Mouse (Mus musculus) left cerebral cortex, postnatal 25 days (tissue): ENCODE measurements around the gene Tars. TPM values are rescaled to one million over a fixed set of nuclear protein-coding genes. Genes with fewer than 3 reads are reported as not detected.
A peak's percentile ranks its signal among the peaks of the same experiment; 100 is the strongest.

Source experiments
- DNase-seq, 2 experiments: peaks; one replicate each; pipeline ENCODE4 v3.0.0; 2022; ENCODE audit warnings: low spot score in 2 of 2, mixed read lengths in 1 of 2
- intact Hi-C: fragments of 180-260 bp; cut with DNase I; formaldehyde crosslinking; loops from one replicate; pipeline ENCODE4 v1.15.1; 2025
- total RNA-seq, 2 experiments: library from RNA; stranded (reverse); gene quantifications; 2 replicates each; pipeline ENCODE4 v1.2.3; 2021

Tars gene
- total RNA-seq: 10 to 100 TPM; 27.6 to 32.8 TPM

GRCm38 (mm10) chr15:11399356-11400067 is at the start of gene Tars:
Gene Tars, minus strand, starts transcription at chr15:11399665.
- intact Hi-C loops: loop anchor here (10.0 kb wide), 1 partner anchor 715 kb away; the partner anchor contains the start of gene Zfr
- peak; percentile 97 to 99 for DNase-seq

- intact Hi-C loops: no loop called here
- DNase-seq: no peak
Observed at GRCm38 (mm10) chr15:11437361-11437760, 37.9 kb upstream of the Tars start.

- DNase-seq: no peak
- intact Hi-C loops: no loop called here
Observed at GRCm38 (mm10) chr15:11436709-11437280, 37.3 kb upstream of the Tars start.

GRCm38 (mm10) chr15:11426899-11427298 is 27.4 kb upstream of the Tars start:
- intact Hi-C loops: loop anchor here (10.0 kb wide), 1 partner anchor 138 kb away; no protein-coding TSS in a partner anchor
- no peak for DNase-seq

DNA sequence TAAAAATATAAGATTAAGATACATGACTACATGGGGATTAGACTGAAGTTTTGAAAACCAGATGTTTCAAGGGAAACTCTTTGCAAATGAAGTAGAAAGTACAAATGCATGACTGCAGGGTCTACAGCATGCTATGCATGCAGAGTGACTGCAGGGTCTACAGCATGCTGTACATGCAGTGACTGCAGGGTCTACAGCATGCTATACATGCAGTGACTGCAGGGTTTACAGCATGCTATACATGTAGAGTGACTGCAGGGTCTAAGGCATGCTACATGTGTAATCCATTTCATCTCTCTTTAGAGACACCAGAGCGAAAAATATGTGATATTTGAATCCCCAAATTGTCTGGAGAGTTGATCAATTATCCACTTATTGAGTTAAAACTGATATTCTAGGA is 14.0 kb upstream of the Tars start:
- DNase-seq: no peak
- intact Hi-C loops: no loop called here

DNA sequence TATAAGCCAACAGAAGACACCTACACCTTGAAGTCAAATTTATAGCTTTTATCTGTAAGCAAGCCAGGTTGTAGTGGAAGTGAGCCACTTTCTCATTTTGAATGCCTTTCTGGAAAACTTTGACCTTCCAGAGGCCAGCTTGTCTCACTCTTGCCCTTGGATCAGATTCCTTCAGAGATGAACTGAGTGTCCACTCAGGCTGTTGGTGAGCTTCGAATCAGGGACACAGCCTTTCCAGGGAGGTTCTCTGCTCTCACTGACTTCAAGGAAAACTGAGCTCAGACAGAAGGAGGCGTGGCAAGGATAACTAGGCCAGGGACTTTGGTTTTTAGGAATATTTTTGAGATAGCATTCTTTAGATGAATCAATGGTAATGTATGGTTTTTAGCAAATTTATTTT is 13.1 kb upstream of the Tars start:
- intact Hi-C loops: no loop called here
- DNase-seq: no peak

DNA sequence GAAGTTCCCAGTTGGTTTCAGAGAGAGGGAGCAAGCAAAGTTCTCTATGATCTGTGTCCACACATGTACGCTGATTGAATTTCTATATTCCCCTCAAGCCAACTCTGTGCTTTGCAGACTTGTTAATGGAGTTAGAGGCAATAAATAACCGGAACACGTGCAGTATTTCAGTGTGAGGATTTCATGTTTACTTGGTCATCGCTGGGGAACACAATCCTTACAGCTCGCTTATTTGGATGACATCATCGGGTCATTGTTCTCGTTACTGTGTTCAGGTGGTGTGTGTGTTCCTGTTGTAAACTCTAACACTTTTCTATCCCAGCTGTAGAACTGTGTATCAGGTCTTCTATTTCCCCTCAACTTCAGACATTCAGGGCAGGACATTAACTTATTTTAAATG is 12.4 kb upstream of the Tars start:
- no peak for DNase-seq
- intact Hi-C loops: loop anchor here (2.0 kb wide), 1 partner anchor 177 kb away; no protein-coding TSS in a partner anchor

DNA sequence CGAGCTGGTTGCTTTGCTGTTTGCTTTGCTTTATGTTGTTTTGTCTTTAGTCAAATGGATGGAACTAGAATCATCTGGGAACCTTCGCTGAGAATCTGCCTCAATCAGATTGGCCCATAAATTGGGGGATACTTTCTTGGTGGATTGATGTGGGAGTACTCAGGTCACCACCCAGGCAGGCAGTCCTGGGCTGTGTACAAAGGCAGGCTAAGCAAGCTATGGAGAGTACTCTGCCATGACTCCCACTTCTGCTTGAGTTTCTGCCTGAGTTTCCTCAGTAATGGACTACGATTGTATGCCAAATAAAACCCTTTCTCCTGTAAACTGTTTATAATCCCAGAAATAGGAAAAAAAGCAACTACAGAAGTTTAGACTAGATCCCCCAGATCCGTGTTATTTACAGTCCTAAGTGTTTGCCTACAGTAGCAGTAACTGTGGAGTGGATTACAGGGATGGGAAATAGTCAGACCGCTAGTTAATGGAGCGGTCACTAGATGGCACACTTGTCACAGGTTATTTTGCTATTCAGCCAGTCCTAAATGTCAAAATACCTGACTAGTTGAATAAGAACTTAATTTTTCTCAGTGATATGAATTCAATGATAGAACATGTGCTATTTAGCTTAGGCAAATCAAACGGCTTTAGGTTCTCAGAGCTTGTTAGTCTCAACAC is 8.8 kb upstream of the Tars start:
- DNase-seq: peak; percentile 20 to 39
- intact Hi-C loops: loop anchor here (2.0 to 5.0 kb wide), 3 partner anchors 344 to 559 kb away; partner anchors contain the start of gene Npr3

DNA sequence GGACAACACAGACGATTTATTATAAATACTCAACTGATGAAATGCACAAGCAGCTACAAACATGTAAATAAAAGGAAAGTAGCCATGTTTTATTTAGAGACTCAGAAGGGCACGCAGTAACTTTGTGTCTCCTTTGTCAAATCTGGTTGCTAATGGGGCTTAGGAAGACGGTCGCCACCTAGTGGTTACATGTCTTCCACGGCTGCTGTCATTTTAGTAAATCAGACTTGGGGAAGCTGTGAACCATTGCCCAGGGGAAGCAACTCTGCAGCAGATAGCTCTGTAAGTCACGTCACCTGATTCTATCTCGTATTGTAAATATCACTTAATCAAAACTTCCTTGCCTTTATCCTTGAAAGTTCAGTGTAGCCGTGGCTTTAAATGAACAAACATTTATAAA is 7.9 kb upstream of the Tars start:
- DNase-seq: peak; percentile 51 to 64
- intact Hi-C loops: loop anchor here (5.0 kb wide), 2 partner anchors 345 to 500 kb away; partner anchors contain the start of gene Npr3

GRCm38 (mm10) chr15:11406769-11407168 is 7.3 kb upstream of the Tars start:
- DNase-seq: no peak
- intact Hi-C loops: loop anchor here (5.0 kb wide), 2 partner anchors 346 to 501 kb away; partner anchors contain the start of gene Npr3

DNA sequence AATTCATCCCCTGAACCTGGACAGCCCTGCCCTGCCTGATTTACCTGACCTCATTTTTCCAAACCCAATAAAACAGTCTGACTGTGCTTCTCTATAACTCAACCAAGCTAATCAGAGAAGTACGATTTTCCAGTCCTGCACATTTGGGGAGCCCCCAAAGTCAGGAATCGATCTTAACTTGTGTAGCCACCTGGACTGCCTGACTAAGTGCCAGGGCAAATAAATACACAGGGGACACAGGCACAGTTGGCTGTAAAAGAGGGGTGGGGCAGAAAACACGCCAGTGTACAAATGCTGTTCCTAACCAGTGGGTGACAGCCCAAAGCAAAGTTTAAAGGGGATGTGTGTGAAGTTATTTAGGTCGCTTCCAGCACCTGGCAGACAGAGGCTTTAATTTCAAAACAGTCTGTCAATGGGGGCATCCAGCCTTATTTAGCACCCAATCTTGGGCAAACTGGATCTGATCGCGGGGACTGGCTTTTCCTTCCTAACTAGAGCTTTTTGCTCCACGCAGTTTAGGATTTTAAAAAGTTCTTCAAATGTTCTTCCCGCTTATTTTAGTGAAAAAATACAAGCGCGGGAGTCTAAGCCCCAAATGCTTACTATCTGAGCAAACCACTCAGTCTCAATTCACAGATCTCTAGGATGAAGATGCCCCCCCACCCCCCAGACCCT is 652 bp downstream of the Tars start:
- DNase-seq: no peak
- intact Hi-C loops: loop anchor here (10.0 kb wide), 1 partner anchor 716 kb away; the partner anchor contains the start of gene Zfr

DNA sequence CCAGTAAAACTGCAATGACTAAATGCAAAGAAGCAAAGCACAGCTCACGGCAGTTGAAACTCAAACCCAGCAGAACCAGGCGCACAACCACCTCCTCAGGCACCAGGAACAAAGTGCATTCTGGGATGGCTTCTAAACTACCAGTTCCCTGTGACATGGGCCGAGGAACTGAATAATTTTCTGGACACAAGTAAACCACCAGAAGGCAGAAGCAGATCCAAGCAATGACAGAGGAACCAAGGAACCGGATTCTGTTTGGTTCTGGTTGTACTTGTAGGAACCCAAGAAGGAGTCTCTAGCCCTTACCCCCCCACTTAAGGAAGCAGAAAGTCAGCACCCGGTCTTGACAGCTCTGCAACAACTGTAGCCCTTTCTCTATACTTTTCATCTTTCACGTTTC is 3.0 kb downstream of the Tars start:
- DNase-seq: no peak
- intact Hi-C loops: loop anchor here (10.0 kb wide), 1 partner anchor 718 kb away; the partner anchor contains the start of gene Zfr

DNA sequence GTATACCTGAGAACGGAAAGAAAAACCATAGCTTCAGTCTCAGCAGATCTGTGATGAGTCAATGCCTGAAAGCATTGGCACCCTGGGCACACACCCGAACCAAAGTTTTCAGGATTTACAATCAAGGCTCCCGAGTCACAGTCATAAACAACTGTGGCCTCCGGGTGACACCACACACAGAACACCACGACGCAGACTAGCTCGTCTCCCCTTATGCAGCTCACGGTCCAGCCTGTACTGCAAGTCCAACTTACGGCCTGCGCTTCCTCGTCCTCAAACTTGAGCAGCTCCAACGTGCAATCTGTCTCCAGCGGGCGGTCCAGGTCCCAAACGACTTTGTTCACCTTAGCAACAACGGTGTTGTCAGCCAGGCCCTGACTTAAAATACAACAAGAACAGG is 6.6 kb downstream of the Tars start:
- intact Hi-C loops: loop anchor here (10.0 kb wide), 1 partner anchor 722 kb away; the partner anchor contains the start of gene Zfr

DNA sequence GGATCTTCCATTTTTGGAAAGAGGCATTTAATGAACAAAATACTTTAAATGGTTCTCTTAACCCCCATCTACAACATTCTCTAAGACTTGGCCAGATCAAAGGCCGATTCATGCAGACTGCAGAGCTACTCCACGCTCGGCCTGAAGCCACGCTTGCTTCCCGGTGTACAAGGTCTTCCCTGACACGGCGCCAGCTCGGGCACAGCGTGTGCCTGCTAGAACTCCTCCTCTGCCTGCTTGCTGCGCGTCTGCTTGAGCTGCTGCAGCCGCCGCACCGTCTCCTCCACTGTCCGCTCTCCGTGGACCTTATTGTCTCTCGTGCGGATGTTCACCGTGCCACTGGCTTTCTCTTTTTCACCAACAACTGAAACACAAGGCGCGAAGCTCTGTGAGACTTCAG is 15.7 kb downstream of the Tars start:
- no peak for DNase-seq
- intact Hi-C loops: loop anchor here (10.0 kb wide), 1 partner anchor 879 kb away; no protein-coding TSS in a partner anchor

More for the DNA sequence above, 6.6 kb downstream of the Tars start:
- no peak for DNase-seq

GRCm38 (mm10) chr15:11382585-11382984 is 16.9 kb downstream of the Tars start:
- intact Hi-C loops: loop anchor here (10.0 kb wide), 1 partner anchor 878 kb away; no protein-coding TSS in a partner anchor
- DNase-seq: no peak

DNA sequence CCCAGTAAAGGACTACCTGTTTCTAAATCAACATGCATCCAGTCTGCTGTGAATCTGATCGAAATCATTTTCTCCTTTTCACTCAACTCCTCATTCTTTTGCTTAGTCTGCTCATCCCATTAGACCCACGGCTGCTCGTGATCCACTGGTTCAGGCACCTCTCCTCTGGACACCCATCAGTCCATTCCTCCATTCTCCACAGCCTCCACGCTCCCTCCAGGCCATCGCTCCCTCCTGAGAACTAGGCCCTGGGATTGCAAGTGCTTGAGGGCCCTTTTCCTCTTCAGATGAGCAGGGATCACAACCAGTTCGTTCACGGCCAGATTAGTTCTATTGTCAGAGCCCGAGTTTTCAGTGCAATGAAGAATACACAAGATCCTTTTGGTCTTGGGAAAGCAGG is 18.8 kb downstream of the Tars start:
- DNase-seq: no peak
- intact Hi-C loops: loop anchor here (1.0 to 10.0 kb wide), 3 partner anchors 343 to 876 kb away; partner anchors contain the start of gene Rxfp3

DNA sequence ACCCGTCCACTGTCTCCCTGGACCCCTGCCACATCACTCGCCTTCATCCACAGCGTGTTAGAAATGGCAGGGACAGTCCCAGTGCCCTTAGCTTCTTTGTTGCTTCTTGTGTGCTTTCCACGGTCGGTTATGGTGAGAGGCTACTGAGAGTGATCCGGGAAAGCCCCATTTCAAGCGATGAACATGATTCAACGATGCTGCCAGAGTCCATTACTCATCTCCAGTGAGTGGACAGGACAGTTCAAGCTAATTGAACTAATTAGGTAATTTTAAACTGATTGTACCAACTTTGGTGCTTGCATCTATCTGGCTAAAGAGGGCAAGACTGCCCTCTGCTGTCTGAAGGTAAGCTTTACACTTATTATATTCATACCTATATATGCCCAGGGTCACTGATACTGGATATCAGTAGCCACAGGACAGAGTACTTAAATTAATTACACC is 19.4 kb downstream of the Tars start:
- intact Hi-C loops: loop anchor here (1.0 to 10.0 kb wide), 3 partner anchors 343 to 875 kb away; partner anchors contain the start of gene Rxfp3
- DNase-seq: peak in 1 of 2 experiments; percentile 42

DNA sequence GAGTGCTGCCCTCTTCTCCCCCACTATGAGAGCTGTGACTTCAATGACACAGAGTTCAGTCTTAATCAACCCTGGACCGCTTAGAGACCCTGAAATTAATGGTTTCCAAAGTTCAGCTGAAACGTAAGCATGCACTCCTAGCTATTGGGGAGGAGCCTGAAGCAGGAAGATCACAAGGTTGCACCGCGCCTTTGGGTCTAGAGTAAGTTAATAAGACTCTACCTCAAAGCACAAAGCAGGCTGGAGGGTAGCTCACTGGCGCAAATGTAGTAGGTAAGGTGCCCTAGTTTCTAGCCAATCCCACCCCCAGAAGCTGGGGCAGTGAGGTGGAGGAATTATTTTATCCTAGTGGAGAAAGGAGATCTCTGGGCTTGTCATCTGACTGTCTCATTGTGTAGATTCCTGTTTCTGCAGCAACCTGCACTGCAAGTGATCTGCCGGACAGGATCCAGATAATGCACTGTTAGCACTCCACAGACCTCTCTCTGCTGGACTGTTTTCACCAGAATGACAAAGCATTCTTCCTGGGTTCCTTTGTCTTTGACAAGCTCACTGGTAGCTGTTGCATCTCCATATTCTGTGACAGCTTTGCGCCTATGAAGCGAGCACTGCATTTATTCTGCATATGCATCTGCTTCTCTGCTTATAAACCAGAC is 19.9 kb downstream of the Tars start:
- DNase-seq: no peak
- intact Hi-C loops: loop anchor here (1.0 to 10.0 kb wide), 4 partner anchors 57 to 875 kb away; partner anchors contain the start of gene Rxfp3
